Mouse (Mus musculus) granulocyte monocyte progenitor cell, adult 5-6 weeks (primary cell): ENCODE results near the gene Ms4a8a. TPM values are rescaled to one million over a fixed set of nuclear protein-coding genes. Genes with fewer than 3 reads are reported as not detected.
A peak's percentile ranks its signal among the peaks of the same experiment; 100 is the strongest.

Experiments
- ATAC-seq: replicated peaks from 2 replicates; pipeline ENCODE4 v1.8.0; 2016; ENCODE audit warnings: mild to moderate bottlenecking, moderate TSS enrichment, inconsistent platforms; ENCODE audit not compliant: poor library complexity, severe bottlenecking
- total RNA-seq, 2 experiments: library from RNA; stranded (forward) in 1 of 2; stranded (reverse) in 1 of 2; fragments of 200-712, 200-1000 nt in 1 of 2; fragments of >200 nt in 1 of 2; fragmentation: Nextera tagmentation in 1 of 2; gene quantifications; 2 replicates each; pipeline ENCODE4 v1.2.3; 2014 to 2017

Gene Ms4a8a
- total RNA-seq (2014; fragmentation: Nextera tagmentation), result not detected in 2 replicates
- not detected in 2 replicates for total RNA-seq (2017)

DNA sequence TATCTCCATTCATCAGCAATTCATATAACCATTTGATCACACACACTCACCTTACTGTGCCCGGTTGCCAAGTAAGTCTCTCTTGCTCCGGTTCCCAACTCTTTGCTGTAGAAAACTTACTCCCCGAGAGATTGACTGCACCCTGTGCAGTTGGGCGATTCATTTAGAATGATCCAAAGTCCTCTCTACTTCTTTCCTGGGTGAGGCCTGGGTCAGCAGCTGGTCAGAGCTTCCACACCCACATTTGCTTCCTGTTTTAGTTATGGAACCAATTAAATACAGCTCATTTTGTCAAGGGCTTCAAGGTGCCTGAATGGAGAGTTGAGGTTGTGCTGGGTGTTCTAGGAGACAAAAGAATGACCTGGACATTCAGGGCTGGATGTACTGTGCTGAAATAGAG, at the start of gene Ms4a8a:
Ms4a8a (minus strand) TSS at position 169 of the 400 bp plus-strand sequence.
- ATAC-seq, result no peak

GRCm38 (mm10) chr19:11129702-11130101, 48.8 kb upstream of the Ms4a8a start:
- no peak for ATAC-seq

GRCm38 (mm10) chr19:11121016-11121420, 40.1 kb upstream of the Ms4a8a start:
- ATAC-seq, result peak; percentile 89

- peak; percentile 78 for ATAC-seq
These were observed 38.4 kb upstream of the Ms4a8a start for GRCm38 (mm10) chr19:11119338-11119737.

- peak; percentile 98 for ATAC-seq
These were observed 26.8 kb upstream of the Ms4a8a start for GRCm38 (mm10) chr19:11107746-11108145.

DNA sequence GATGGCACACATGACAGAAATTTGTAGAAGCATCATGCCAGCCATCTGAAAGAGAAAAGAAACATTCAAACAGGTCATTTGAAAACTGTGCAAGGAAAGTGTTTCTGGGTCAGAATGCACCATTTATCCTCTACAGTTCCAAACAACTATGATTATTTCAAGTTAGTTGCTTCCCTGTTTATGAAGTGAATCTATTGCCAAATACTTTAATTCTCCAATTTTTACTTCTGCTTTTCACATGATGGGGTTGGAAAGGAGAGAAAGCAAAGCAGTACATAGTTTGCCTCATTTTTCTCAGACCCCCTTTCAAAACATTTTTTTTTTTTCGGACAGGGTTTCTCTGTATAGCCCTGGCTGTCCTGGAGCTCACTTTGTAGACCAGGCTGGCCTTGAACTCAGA, 21.0 kb upstream of the Ms4a8a start:
- ATAC-seq, result peak; percentile 83

- peak; percentile 69 for ATAC-seq
These were observed 17.5 kb upstream of the Ms4a8a start for GRCm38 (mm10) chr19:11098401-11098800.

DNA sequence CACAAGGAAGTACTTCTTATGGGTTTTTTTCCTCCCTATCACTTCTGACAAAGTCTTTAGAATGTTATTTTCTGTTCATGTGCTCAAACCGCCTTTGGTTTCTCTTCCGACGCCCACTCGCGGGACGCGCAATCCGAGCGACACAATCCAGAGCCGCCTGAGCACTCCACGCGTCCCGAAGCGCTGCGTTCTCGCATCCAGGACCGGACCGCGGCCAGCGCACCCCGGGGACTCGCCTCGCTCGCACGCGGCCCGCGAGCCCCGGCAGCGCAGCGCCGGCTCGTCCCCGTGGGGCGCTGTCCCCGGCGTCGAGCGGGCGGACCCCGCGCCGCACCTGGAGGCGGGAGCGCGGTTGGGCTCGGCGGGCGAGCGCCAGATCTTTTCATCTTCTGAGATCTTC, 11.2 kb upstream of the Ms4a8a start:
- ATAC-seq, result peak; percentile 58

GRCm38 (mm10) chr19:11070364-11070763, 10.5 kb downstream of the Ms4a8a start:
- no peak for ATAC-seq

- peak; percentile 98 for ATAC-seq
These were observed 15.6 kb downstream of the Ms4a8a start for GRCm38 (mm10) chr19:11065202-11065875.

DNA sequence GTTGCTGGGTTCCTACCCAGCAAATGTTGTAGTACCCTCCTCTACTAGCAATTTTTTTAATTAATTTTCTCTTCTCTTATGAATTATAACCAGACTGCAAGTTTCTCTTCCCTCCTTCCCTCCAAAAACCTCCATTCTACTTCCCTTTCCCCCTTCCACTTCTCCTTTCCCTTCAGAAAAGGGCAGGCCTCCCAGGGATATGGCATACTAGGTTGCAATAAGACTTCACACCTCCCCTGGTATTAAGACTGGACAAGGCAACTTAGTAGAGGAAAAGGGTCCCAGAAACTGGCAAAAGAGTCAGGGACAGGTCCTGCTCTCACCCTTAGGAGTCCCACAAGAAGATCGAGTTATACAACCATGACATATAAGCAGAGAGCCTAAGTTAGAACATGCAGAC, 20.0 kb downstream of the Ms4a8a start:
- ATAC-seq, result peak; percentile 64

DNA sequence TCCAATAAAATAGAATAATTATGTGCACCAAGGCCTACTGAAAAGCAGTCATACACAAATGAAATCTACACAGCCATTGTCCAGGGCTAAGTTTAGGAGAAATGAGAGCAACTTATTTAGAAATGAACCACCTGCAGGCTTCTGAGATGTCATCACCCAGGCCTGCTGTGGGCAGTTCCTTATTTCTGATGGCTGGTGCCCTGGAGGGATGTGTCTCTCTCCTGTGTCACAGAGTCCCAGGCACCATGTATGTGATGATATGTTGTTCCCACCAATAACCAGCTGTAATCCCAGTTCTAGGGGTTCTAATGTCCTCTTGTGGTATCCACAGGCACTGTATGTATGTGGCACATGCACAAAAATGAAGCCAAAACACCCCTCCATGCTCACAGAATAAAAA, 20.9 kb downstream of the Ms4a8a start:
- ATAC-seq, result peak; percentile 95

- peak; percentile 45 for ATAC-seq
These were observed 25.2 kb downstream of the Ms4a8a start for GRCm38 (mm10) chr19:11055700-11056099.

DNA sequence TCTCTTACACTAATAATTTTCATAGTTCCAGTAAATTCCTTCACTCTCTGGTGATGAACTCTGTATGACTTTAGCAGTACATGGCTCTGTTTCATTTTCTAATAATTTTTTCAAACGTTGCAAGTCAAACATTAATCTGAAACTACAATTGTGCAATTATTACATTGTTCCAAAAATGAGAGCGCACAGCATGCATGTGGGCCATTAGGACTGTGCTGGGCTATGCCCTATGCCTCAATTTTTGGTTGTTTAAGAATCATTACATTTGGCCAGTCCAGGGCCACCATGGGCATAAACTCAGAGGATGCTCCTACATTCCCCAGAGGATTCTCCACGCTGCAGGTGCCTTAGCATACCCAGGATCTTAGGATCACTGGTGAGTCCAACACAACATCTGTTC, 27.6 kb downstream of the Ms4a8a start:
- peak; percentile 20; the same call in 1 of the 2 replicates for ATAC-seq

- peak; percentile 41 for ATAC-seq
These were observed 28.0 kb downstream of the Ms4a8a start for GRCm38 (mm10) chr19:11052877-11053276.

DNA sequence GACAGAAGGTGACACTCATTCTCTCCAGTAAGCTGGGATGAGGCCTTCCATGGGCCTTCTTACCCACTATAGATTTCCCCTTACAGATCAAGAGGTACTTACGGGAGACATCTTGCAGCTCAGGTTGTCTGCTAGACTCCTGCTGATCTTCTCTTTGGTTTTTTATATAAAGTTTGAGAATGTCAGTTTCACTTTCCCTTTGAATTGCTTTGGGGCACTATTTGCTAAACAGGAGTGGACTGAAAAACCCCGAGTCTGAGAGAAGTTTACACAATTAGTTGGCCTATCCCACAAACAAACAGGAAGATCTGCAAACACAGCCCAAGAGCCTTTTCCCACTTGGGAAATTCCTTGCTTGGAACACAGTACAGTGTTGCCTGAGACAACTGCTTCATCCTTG, 30.6 kb downstream of the Ms4a8a start:
- 0 out of 2 replicates have a peak, but pooled peaks have one; percentile 6 for ATAC-seq

DNA sequence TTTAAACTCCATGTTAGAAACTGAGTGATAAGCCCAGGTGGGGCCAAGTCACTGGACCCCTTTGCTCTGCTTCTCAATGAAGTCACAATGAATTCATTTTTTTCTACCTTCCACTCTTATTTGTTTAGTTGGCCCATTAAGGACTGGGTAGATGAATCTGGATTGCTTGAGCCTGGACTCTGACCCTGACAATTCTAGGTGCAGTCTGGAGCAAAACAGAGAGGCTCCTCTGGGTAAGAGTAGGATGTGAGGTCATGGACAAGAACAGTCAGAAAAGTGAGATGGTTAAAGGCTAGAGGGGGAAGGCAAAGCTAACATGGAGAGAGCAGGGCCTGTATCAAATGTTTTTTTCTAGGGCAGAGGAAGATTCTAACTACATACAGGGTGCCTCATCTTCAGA, 31.5 kb downstream of the Ms4a8a start:
- ATAC-seq, result no peak

- no peak for ATAC-seq
These were observed 32.4 kb downstream of the Ms4a8a start for GRCm38 (mm10) chr19:11048503-11048902.

- ATAC-seq, result peak; percentile 63
These were observed 32.9 kb downstream of the Ms4a8a start for GRCm38 (mm10) chr19:11048009-11048408.

DNA sequence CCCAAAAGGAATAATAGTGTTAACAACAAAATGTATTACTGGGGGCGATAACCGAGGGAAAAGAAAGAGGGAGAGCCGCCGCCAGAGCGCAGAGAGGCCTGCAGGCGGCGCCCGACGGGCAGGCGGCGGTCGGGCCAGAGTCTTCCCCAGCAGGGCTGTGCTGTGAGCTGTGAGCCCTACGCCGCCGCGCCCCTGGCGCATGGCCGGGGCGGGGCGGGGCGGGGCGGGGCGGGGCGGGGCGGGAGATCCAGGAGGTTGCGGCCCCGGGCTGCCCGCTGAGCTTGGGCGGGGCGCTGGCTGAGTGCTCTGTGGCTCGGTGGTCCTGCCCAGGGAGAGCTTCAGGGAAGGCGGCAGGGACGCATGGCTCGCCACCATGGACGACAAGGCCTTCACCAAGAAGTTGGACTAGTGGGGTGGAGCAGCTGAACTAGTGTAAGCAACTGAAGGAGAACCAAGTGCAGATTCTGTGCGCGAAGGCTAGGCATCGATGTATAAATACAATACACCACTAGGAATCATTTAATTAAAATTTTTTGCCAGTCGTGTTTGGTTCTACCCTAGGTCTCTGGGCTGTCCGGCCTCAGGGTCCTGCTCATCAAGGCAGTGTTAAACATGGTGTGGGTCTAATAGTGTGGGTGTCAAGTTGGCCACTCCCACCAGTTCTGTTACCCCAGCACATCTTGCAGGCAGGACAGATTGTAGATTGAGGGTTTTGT, 35.7 kb downstream of the Ms4a8a start:
- peak; percentile 91 for ATAC-seq

- ATAC-seq, result peak; percentile 8; the same call in 1 of the 2 replicates
These were observed 36.3 kb downstream of the Ms4a8a start for GRCm38 (mm10) chr19:11044671-11044995.

- ATAC-seq, result no peak
These were observed 43.3 kb downstream of the Ms4a8a start for GRCm38 (mm10) chr19:11037570-11037969.
